Mouse (Mus musculus): ENCODE measurements at regions not wholly inside any gene's neighbourhood (a gene's known extent, or its start where the extent isn't known, plus 50 kb on each side); places are given as distances from the start of the nearest gene placed in this dataset.
A peak's percentile ranks its signal among the peaks of the same experiment; 100 is the strongest.
"Not testable (repeated sequence)": the region's sequence is repeated elsewhere in the genome, so short reads cannot be mapped to it uniquely, and the experiment has no call there.

DNA sequence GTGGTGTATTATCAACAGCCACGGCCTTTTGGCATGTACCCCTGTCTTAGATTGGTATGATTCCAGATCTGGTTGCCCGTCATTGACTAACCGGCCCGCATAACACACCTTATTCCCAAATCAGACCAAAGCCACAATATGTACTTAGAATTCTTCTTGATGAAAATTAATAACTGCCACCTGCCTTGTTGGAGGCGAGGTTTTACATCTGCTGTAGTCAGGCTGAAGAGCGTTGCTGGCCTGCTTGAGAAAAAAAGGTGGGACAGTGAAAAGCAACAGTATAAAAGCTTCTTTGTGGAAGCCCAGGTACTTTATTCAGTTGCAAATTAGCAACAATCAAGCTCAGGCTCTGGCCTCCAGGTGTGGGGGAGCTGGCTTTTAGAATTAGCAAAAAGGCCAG, 223.6 kb upstream of the Car8 start:
- H3K4me3 ChIP-seq; H3K27ac ChIP-seq; intact Hi-C loops (cut with DNase I); DNase-seq (ENCODE audit: extremely low spot score in 1 of 2, low spot score in 2 of 2): not testable (repeated sequence)

GRCm38 (mm10) chr4:8454346-8454745, 215.5 kb upstream of the Car8 start:
- Histone ChIP-seq H3K4me3 (no peak overlapping the region), H3K27ac (no peak overlapping the region)
- no peak for DNase-seq (ENCODE audit: extremely low spot score in 1 of 2, low spot score in 2 of 2)
- intact Hi-C loops (cut with DNase I): no loop called here
- TF ChIP-seq CTCF (IDR thresholded peaks at IDR 0.05): no peak

DNA sequence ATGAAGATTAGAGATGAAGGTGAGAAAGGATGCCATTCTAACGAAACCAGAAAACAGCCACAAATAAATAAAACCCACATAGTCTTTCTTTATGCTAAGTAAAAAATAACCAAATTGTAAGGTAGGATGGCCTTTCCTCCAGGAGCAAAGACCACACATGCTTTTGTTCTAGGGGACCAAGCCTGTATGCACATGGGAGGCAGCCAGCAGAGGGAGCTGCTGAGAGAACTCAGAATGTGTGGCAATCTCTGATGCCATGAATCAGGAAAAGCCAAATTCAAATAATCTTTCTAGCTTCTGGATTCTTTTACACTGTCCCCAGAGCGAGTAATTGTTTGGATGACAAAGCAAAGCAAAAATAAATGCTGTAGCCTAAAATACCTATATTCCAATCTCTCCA, 193.6 kb upstream of the Car8 start:
- Histone ChIP-seq H3K4me3 (no peak overlapping the region), H3K27ac (no peak overlapping the region)
- peak; percentile 85 for TF ChIP-seq CTCF (IDR thresholded peaks at IDR 0.05)
- peak; percentile 25 to 43 for DNase-seq (ENCODE audit: extremely low spot score in 1 of 2, low spot score in 2 of 2)
- intact Hi-C loops (cut with DNase I): loop anchor here (5.0 kb wide), 2 partner anchors 50 to 665 kb away; no protein-coding TSS in a partner anchor

- intact Hi-C loops (cut with DNase I): loop anchor here (5.0 kb wide), 2 partner anchors 49 to 666 kb away; no protein-coding TSS in a partner anchor
- DNase-seq (ENCODE audit: extremely low spot score in 1 of 2, low spot score in 2 of 2): no peak
- Histone ChIP-seq H3K27ac (no peak overlapping the region), H3K4me3 (no peak overlapping the region)
- TF ChIP-seq CTCF (IDR thresholded peaks at IDR 0.05): no peak
These were observed 192.1 kb upstream of the Car8 start for GRCm38 (mm10) chr4:8431032-8431332.

- Histone ChIP-seq H3K4me3 (no peak overlapping the region), H3K27ac (no peak overlapping the region)
- DNase-seq (ENCODE audit: extremely low spot score in 1 of 2, low spot score in 2 of 2): no peak
- TF ChIP-seq CTCF (IDR thresholded peaks at IDR 0.05): no peak
- intact Hi-C loops (cut with DNase I): loop anchor here (5.0 kb wide), 2 partner anchors 48 to 667 kb away; no protein-coding TSS in a partner anchor
These were observed 191.6 kb upstream of the Car8 start for GRCm38 (mm10) chr4:8430269-8431031.

GRCm38 (mm10) chr4:8429771-8430170, 190.9 kb upstream of the Car8 start:
- intact Hi-C loops (cut with DNase I): loop anchor here (5.0 kb wide), 2 partner anchors 47 to 668 kb away; no protein-coding TSS in a partner anchor
- Histone ChIP-seq H3K27ac (no peak overlapping the region), H3K4me3 (no peak overlapping the region)
- no peak for TF ChIP-seq CTCF (IDR thresholded peaks at IDR 0.05)
- no peak for DNase-seq (ENCODE audit: extremely low spot score in 1 of 2, low spot score in 2 of 2)

- DNase-seq (ENCODE audit: extremely low spot score in 1 of 2, low spot score in 2 of 2): no peak
- intact Hi-C loops (cut with DNase I): no loop called here
- H3K27ac ChIP-seq: no peak overlapping the region
- H3K4me3 ChIP-seq: no peak overlapping the region
- no peak for TF ChIP-seq CTCF (IDR thresholded peaks at IDR 0.05)
These were observed 190.0 kb upstream of the Car8 start for GRCm38 (mm10) chr4:8428629-8429523.

- DNase-seq (ENCODE audit: extremely low spot score in 1 of 2, low spot score in 2 of 2): no peak
- intact Hi-C loops (cut with DNase I): no loop called here
- no peak overlapping the region for H3K27ac ChIP-seq
- no peak overlapping the region for H3K4me3 ChIP-seq
- TF ChIP-seq CTCF (IDR thresholded peaks at IDR 0.05): no peak
These were observed 189.0 kb upstream of the Car8 start for GRCm38 (mm10) chr4:8427812-8428211.

DNA sequence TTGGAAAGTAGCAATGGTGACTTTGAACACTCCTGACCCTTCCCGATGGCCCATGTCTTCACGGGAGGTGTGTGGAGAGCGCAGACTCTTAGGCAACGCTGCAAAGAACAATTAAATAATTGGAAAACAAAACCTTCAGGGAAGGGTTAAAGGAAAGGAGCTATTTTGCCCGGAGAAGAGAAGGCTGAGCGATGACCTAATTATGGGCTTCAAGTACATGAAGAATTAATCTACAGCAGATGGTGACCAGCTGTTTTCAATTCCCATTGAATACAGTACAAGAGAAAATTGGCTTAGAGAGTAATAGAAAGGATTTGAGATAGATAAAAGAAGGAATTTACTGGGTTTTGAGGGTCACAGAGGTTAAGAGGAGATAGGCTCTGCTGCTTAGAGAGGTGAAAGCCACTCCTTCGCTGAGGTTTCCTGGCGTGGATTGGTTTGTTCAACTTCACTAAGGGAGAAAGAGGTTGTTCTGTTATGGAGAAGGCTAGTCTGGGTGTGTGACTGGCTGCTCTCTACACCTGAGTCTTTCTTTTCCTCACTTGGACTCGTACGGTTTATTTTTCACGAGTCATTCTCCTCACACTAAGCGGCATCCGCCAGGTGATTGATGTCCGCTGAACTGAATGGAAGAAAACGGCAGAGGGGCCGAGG, 184.7 kb upstream of the Car8 start:
- TF ChIP-seq CTCF (IDR thresholded peaks at IDR 0.05): no peak
- Histone ChIP-seq H3K4me3 (no peak overlapping the region), H3K27ac (no peak overlapping the region)
- no peak for DNase-seq (ENCODE audit: extremely low spot score in 1 of 2, low spot score in 2 of 2)
- intact Hi-C loops (cut with DNase I): no loop called here

DNA sequence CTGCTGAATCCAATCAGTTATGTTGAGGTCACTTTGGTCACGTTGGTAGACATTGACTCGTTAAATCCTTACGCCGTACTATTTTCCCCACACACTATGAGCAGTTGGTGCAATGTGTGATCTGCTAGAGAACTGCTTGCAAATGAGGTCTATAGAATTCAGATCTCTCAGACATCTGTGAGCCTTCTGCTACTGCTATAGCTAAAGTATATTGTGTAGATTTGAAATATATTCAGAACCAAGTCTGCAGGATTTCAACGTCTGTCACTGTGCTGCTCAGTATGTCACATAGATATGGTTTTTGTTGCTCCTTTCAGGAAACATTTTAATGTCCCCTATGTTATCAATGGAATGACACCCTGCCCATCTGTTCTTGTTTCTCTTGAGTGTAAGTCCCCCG, 182.4 kb upstream of the Car8 start:
- intact Hi-C loops (cut with DNase I): no loop called here
- no peak for TF ChIP-seq CTCF (IDR thresholded peaks at IDR 0.05)
- Histone ChIP-seq H3K27ac (no peak overlapping the region), H3K4me3 (no peak overlapping the region)
- DNase-seq (ENCODE audit: extremely low spot score in 1 of 2, low spot score in 2 of 2): no peak

DNA sequence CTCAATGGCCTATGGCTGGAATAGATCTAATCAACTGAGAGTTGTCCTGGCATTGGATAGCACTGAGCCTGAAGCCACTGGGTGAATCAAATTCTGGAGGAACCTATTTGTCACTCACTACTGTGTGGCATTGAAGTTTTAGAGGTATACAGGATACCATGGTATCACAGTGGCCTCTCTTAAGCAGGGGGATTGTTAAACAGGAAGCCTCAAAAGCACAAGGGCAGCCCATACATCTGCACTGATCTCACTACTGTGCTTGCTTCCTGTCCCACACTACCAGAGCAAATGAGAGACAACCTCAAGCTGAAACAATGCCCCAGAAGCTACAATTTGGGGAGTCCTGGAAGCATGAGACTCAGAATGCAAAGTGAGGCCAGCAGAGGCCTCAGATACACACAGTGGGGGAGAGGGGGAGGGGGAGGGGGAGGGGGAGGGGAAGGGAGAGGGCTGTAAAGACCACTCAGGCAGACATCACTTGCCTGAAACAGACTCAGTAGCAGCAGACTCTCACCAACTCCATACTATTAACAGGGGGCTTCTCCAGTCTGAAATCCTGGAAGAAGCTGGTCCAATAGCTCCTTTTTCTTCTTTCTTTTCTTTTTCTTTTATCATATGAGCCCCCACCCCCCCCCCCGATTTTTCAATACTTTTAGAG, 179.7 kb upstream of the Car8 start:
- no peak overlapping the region for H3K27ac ChIP-seq
- no peak for DNase-seq (ENCODE audit: extremely low spot score in 1 of 2, low spot score in 2 of 2)
- no peak overlapping the region for H3K4me3 ChIP-seq
- no peak for TF ChIP-seq CTCF (IDR thresholded peaks at IDR 0.05)
- intact Hi-C loops (cut with DNase I): no loop called here

Measured in left cerebral cortex, adult 2 months (tissue).